Mouse (Mus musculus) cerebellum, adult (tissue): ENCODE measurements around the gene Fa2h.

Experiments
- ATAC-seq: cut with Nextera tagmentation; 2 replicates; pipeline ENCODE4 v1.9.2; 2017; ENCODE audit warnings: mild to moderate bottlenecking, moderate library complexity, mixed read lengths; ENCODE audit not compliant: insufficient number of reproducible peaks, low FRiP score, low TSS enrichment

Fa2h gene

DNA sequence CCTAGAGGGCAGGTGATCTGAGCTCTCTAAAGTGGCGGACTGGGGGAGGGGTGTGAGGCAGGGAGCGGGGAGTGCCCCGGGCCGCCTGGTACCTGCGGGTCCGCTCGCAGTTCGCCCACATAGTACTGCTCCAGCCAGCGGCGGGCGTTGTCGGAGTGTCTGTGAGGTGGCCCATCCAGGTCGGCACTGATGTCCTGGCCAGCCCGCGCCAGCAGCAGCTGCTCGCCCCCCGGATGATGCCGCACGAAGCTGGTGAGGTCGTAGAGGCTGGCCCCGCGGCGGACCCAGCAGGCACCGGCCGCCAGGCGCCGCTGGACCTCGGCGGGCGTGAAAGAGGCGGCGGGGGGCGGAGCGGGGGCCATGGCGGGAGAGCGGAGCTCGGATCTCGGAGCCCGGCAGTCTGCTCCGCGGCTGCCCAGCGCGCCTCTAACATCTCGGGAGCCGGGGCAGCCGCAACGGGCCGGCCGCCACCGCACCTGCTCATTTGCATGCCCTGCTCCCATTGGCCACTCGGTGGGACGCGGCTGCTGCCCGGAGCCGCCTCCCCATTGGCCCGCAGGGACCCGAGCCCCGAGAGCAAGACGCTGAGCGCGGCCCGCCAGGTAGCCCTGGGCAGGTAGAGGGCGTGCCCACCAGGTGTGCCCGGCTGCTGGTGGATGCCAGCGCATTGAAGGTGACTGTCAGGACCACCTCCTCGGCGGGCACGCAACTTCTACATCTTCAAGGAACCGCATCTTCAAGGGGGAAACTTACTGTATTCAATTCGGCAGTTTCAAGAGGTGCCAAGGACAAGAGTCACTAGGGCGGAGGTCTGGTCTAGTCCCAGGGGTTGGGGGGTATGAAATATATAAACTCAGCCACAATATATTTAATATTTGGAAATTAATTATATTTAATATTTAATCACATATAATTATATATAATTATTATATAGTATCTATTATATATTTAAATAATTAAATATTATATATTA lies at the start of gene Fa2h:
Fa2h (minus strand) TSS at position 434 of the 973 bp plus-strand sequence.
- peak; percentile 96 for ATAC-seq

DNA sequence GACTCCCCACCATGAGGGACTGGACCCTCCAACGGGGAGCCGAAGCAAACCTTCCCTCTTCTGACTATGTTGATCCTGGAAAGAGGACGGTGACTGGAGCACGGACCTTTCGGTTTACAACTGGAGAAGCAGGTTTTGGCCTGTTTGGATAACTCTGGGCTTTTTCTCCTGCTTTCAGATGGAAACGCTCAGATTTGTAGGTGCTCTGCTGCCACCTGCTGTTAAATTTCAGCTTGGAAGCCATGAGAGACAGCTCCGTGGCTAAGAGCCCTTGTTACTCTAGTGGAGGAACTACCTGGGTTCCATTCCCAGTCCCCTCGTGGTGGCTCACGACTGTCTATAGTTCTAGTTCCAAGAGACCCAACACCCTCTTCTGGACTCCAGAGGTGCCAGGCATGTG lies 45.6 kb upstream of the Fa2h start:
- ATAC-seq: peak; percentile 79; the same call in 1 of the 2 replicates

DNA sequence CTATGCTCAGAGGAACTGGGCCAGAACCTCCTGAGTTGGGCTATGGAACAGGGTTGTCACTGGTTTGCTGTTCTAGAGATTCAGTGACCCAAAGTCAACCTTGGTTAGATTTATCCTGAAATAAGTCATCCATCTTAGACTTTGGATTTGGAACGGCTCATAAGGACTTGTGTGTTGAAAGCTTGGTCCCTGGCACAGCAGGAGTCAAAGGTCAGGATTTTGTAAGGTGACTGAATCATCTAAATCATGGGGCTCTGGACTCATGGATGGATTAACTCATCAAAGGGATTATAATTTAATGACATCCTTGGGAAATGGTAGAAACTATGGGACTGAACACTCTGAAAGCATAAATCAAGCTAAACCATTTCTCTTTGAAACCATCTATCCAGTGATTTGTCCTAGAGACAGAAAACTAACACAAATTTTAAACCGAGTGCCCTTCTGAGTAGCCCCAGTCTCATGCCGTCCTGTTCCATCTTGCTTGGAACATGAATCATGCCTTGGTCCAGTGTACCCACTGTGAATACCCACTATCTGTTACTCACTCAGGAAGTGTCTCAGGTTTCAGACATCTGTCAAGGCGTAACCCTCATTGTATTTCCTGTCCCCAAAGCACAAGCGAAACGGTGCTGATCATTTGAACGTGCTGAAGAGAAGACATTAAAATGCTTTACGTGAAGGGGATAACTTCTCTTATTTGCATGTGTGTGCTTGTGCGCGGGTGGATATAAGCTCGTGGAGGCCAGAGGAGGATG lies 41.6 kb upstream of the Fa2h start:
- no peak for ATAC-seq

DNA sequence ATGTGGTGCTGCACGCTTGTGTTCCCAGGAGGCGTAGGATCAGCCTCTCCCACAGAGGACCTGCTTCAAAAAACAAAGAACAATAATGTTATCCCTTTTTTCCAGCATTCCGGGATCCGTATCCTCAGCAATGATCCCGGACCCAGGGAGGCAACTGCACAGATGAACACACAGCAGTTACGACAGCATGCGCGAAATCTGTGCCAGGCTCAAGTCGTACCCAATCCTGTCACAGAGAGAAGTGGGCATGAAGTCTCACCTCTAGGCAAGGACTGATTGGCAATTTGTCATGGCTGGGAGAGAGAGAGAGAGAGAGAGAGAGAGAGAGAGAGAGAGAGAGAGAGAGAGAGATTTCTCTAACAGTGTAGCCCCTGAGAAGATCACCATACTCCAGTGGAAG lies 31.0 kb upstream of the Fa2h start:
- peak; percentile 97 for ATAC-seq

DNA sequence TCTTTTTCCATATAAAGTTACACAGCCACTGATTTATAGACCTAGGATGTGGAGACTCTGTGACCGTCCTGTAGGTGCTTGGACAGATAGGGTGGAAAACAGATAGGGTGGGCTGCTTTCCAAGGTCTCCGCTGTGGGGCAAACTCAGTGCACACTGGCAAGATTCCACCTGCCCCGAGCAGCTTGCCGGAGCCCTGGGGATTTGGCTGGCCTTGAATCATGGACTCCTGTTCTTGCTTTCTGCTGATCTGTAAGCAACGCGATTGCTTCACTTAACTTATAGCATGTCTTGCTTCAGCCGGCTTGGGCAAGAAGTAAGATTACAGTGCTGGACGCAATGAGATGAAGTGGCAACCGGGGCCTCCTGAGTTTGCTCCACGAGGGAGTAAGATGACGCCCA lies 30.6 kb upstream of the Fa2h start:
- ATAC-seq: peak; percentile 78

DNA sequence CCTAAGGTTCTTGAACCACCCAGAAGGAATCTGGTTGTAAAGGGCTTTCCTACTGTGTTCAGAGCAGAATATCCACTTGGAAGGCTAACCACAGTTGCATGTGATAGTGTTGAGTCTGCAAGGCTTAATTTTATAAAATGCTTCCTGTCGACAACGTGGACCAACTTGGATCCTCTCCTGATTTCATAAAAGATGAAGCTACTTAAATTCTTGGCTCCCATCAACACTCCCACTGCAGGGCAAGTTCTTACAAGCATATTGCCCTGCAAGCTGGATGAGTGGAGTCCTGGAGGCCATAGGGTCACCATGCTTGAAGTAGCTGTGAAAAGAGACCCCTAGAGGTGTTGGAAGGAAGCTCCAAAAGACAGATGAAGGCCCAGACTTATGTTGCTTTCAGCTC lies 29.0 kb upstream of the Fa2h start:
- ATAC-seq: no peak

DNA sequence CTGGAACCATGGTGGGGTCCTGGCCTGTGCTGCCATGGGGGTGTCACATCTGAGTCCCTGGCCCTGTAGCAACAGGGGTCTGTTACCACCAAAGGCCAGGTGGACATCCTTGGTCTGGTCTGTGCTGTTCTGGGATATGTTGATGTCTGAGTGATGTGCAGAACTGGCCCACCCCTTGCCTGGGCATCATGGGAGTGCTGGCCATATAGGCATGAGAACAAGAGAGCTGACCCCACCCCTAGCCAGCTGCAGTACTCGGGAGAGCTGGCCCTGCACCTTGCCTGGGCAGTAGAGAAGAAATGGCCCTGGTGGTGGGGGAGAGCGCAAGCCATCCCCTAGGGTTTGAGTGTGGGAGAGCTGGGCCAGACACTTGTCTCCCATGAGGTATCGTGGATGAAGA lies 25.5 kb upstream of the Fa2h start:
- ATAC-seq: no peak

DNA sequence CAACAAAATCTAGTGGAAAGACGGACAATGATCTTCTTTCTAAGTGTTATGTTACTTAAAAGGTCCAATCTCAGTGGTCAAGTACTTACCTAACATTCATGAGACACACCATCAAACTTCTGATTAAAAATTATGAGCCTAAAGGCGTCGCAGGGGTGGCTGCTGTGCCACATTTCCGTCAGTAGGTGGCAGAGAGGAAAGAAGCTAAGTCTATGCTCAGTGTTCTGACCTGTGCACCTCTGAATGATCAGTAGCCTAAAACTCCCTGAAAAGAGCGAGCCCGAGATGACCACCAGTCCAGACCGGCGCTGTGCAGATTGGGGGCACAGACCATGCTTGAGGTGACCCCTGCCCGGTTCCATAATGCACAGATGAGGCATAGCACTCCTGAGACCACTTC lies 25.0 kb upstream of the Fa2h start:
- ATAC-seq: peak; percentile 70

DNA sequence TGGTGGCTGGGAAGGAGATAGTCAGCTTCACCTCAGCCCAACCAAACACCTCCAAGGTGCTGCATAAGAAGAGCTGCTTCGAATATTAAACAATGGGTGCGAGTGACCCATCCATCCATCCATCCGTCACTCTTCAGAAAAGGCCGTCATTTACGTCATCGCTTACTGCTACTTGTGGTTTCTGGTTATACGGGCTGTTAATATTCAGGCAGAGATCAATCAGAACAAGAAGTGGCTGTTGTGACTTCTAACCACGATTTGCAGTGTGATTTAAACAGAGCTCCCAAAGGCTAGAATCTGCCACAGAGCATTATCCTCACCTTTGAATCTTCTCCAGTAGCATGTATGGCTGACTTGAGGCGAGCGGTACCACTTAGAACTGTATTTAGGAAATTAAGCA lies 23.6 kb upstream of the Fa2h start:
- no peak for ATAC-seq

DNA sequence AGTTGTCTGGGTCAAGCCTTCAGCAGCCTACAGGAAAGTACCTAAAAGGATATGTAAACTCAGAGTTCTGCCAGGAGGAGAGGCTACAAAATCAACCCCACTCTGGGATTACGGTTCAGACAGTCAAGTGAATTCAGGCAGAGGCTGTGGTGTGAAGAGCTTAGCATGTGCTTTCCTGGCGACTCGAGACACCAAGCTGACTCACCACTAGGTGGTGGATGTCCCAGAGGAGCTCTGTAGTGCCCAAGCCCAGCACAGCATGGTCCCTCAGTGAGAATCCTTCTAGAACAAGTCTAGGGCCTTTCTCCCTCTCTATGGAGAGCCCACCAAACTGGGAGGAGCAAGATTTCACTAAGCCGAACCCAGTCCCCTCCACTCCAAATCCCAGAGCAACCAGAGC lies 9.8 kb upstream of the Fa2h start:
- no peak for ATAC-seq

DNA sequence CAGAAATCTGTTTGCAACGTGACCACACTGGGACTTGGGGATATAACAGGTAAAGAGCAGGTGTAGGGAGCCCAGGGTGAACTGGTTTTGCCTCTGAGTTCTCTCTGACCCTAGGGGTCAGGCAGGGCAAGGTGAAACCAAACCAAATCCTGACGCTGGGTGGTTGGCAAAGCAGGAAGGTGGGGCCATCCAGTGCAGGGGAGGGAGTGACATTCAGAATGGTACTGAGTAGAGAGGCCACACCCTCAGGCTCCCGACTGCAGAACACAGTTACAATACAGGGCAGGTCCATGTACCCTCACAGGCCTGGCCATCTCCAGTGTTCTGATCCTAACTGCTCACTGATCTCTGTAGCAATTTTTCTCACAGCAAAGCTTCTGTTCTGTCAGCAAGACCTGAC lies 2.4 kb downstream of the Fa2h start:
- ATAC-seq: no peak

DNA sequence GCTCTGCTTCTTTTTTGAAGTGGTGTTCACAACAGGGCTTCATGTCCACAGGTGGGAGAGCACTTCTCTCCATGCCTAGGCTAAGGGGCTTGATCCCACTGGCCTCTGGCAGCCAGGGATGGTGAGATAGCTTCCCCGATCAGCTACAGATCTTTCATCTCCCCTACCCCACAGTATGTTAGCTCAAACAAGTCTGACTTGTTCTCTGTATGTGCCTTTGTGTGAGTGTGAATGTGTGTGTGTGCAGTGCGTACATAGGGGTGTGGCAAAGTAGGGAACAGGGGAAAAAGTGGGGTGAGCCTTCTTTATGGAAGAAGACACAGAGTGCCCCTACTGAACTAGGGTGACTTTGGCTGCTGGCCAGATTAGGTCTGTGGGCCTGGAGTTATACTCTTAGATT lies 2.8 kb downstream of the Fa2h start:
- ATAC-seq: no peak

DNA sequence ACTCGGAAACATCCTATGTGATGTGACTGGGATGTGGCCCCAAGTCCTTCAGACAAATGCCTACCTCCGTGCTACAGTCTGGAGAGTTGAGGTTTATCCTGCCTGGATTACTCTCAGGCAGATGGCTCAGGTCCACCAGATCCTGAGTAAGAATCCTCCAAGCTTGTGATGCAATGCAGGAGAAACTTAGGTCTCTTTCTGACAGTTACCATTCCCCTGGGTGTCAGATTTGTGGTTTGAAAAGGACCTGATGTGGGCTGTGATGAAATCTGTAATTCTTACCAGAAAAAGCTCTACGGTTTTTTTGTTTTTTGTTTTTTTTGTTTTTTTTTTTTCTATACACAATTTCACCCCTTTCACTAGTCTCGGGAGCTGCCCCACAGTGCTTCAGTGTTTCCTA lies 4.0 kb downstream of the Fa2h start:
- ATAC-seq: no peak

DNA sequence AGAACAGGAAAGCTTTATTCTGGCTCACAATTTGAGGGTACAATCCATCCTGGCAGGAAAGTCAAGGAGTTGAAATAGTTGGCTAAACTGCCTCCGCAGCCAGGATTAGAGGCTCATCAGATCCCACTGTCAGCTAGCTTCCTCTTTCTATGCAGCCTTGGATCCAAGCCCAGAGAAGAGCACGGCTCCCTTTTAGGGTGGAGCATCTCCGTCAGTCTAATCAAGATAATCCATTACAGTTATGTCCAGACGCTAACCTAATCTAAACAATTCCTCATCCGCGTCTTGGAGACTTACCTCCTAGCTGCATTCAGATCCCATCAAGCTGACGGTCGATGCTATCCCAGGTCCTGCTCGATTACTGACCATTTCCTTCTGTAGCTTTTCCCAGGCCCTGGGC lies 7.7 kb downstream of the Fa2h start:
- ATAC-seq: no peak

DNA sequence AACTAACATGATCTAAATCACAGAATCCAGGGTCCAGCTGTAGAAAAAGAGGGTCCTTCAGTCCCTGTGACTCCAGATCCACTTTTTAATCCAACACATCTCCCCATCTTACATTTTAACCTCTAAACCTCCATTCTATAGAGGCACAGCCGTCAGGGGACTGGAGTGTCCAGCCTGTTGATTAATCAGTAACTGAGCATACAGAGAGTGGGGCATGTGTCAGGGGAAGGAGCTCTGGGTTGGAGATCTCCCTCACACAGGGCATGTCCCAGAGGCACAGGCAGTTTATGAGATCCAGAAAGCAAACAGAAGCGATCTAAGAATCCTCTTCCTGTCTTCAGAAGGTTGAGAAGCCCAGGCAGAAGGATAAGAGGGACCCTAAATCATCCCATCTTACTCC lies 9.0 kb downstream of the Fa2h start:
- ATAC-seq: no peak

DNA sequence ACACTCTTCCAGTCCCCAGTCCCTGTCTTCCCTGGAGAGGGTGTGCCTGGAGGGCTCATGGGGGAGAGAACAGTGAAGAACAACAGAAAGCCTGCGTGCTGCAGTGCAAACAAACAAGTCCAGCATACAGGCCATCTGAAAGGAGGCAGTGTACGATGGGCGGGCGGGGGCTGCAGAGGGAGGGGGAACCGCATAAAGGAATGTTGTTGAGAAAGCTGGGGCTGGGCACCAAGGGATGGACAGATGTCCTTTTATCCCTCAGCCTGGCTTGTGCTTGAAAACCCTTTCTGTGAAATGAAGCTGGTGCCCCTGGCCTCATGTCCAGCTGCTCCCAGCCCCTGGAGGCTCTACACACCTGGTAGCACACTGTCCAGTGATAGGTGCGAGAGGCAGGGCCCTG lies 18.4 kb downstream of the Fa2h start:
- no peak for ATAC-seq

DNA sequence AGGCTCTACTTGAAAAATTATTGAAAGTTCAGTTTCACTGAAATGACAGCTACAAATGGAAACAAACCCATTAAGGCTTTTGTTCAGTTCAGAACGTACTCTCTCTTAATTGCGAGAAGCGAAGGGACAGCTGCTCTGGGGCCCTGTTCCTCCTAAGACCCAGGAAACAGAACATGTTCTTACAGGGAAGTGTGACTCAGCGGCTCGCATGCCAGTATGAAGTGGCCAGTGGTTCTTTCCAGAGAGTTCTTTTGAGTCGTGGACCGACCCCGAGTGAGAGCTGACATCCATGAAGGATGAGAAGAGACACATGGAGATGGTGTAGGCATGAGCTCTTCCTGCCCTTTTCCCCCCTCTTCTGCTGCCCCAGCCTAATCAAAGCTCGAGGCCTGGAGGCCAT lies 23.9 kb downstream of the Fa2h start:
- no peak for ATAC-seq

DNA sequence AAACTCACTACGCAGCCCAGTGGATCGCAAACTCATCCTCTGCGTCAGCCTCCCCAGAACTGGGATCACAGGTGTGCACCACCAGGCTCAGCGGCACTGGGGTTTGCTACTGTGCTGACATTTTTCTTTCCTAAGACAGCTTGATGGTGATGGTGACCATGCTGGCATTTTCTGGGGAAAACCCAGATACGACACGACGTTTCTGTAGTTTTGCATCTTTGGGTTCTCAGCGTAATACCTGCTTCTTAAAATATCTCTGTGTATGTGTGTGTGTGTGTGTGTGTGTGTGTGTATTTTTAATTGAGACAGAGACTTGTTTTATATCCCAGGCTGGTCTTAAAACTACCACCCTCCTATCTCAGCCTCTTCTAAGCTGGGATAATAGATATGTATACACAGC lies 26.3 kb downstream of the Fa2h start:
- ATAC-seq: no peak

DNA sequence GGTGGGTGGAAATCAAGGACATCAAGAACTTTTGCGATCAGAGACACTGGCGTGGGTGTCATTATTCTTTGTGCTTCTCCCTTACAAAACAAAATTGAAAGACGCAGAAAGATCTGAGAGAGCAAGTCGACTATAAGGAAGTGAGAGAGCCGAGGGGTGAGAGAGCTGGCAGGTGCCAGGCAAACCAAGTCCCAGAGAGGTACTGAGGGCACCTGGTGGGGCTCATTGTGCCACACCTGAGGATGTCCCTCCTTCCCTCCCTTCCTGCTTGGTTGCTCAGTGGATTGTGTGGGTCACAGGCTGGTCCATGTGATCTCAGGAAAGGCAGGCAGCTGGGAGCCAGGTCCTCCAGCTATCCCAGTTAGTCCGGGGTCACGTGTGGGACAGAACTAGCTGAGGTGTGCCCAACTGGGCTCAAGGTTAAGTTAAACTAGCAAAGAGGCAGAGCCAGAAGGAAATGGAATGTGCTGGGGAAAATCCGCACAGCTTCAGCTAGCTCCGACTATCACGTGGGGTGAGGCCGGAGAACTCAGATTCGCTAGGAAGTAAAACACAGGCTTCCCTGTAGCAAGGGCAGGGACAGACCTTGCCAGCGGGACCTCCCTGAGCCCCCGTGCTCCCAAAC lies 26.9 kb downstream of the Fa2h start:
- no peak for ATAC-seq

DNA sequence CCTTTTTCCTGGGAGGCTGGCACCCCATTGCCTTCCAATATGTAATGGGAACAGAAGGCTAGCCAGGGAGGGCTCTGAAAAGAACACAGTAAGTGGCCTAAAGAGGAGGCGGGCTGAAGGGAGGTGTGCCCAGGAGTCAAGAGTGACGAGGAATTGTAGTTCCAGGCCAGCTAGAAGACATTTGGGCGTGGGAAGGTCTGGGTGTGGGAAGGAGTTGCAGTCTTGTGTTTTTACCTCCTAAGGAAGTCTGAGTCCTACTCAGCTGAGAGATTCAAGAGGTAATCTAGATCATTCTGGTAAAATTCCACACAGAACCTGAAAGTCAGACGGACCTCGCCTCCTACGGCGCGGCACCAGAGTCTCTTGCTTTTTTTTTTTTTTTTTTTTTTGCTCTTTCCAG lies 30.1 kb downstream of the Fa2h start:
- no peak for ATAC-seq

DNA sequence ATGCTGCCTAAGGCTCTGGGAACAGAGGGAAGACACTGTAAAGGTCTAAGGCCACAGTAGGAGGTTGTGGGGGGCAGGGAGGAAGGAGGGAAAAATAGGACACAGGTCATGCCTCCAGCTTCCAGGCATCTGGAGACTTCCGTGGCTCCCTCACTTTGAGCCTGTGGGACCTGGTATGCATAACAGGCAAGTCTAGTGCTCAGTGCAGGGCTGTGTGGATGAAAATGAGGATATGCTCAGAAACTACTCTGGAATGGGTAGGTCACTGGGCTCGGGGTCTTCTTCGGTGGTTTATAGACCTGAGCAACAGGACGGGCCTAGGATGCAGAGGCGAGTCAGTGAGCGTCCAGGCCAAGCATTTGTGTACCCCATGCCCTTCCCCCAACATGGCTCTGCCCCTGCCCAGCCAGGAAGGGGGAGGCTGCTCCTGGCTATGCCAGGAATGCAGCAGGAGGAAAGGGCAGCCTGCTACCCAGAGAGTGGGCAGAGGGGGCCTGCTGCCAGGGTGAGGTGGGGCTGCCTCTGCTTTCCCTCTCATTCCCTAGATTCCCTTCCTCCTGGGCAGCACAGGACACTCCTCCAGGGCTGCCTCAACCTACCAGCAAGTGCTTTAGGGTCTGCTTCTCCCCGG lies 32.9 kb downstream of the Fa2h start:
- ATAC-seq: no peak
